In the genomic region with DNA sequence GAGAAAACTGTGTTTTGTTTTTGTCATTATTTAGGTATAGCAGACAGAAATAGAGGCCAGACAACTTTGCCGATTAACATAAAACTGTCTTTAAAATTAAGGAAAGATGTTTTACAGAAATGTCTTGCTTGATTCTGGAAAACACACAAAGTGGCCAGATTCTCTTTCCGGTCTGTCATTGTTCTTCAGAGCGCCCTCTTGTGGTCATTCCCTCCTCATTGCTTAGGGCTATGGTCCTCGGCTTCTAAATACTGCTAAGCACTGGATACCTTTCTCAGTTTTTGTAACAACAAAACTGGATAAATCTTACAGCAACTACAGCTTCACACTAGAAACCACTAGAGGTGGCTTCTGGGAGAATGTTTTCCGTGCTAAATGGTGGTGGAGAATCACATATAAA, we compare ENCODE assay signal across 10 mouse cellular contexts.
DNase-seq lines count a peak whose midpoint lies in the region; ATAC-seq lines count a peak whose summit lies in the region.
"Had no signal": no experiment of that assay in that cellular context is flagged by ENCODE, and none has a peak within 500 bp of the region (broad histone marks: within the 10 kb centered on the region; RNA-seq: fewer than 3 reads in every experiment).

No protein-coding gene starts in this region.

- H3K27ac ChIP-seq in forebrain, embryonic 13.5 days, result no peak overlapping the region
- no peak overlapping the region for H3K27ac ChIP-seq in forebrain, embryonic 12.5 days
- H3K27ac ChIP-seq in midbrain, embryonic 14.5 days (replicated peaks; ENCODE audit: low read depth, low read length), result no peak overlapping the region
- H3K27ac ChIP-seq: heart, embryonic 15.5 days had no signal

- WGBS in forebrain, embryonic 13.5 days, result 37% methylated on average over 5 of the region's 5 CpGs
- 40% methylated on average over 5 of the region's 5 CpGs for WGBS in forebrain, embryonic 12.5 days
- WGBS in midbrain, embryonic 14.5 days, result 34% methylated on average over 5 of the region's 5 CpGs

- no peaks in the 10 kb centered on the region for H3K9me3 ChIP-seq in forebrain, embryonic 13.5 days (replicated peaks)
- no peaks in the 10 kb centered on the region for H3K9me3 ChIP-seq in forebrain, embryonic 12.5 days
- H3K9me3 ChIP-seq in midbrain, embryonic 14.5 days (ENCODE audit: control insufficient read depth, low read length), result no peaks in the 10 kb centered on the region
- H3K9me3 ChIP-seq: heart, embryonic 15.5 days had no signal

- no peak overlapping the region for H3K9ac ChIP-seq in forebrain, embryonic 13.5 days
- no peak overlapping the region for H3K9ac ChIP-seq in forebrain, embryonic 12.5 days
- no peak overlapping the region for H3K9ac ChIP-seq in midbrain, embryonic 14.5 days (replicated peaks; ENCODE audit: low read length)
- H3K9ac ChIP-seq: heart, embryonic 15.5 days had no signal

- no peak overlapping the region for H3K4me3 ChIP-seq in forebrain, embryonic 13.5 days
- no peak overlapping the region for H3K4me3 ChIP-seq in forebrain, embryonic 12.5 days (replicated peaks)
- no peak overlapping the region for H3K4me3 ChIP-seq in midbrain, embryonic 14.5 days (replicated peaks; ENCODE audit: low read depth, low read length)
- H3K4me3 ChIP-seq: heart, embryonic 15.5 days; myocyte had no signal

- no peak overlapping the region for H3K4me2 ChIP-seq in forebrain, embryonic 13.5 days
- H3K4me2 ChIP-seq in forebrain, embryonic 12.5 days, result no peak overlapping the region
- H3K4me2 ChIP-seq in midbrain, embryonic 14.5 days (ENCODE audit: low read length), result no peak overlapping the region
- H3K4me2 ChIP-seq: heart, embryonic 15.5 days had no signal

- peak; percentile 50; the same call in 1 of the 2 replicates for ATAC-seq in forebrain, embryonic 13.5 days
- no peak for ATAC-seq in forebrain, embryonic 12.5 days (ENCODE audit: low FRiP score)
- no peak for ATAC-seq in midbrain, embryonic 14.5 days (ENCODE audit: low FRiP score, low TSS enrichment)
- ATAC-seq in megakaryocyte progenitor cell, adult 5-6 weeks (replicated peaks; ENCODE audit: poor library complexity), result no peak

- H3K36me3 ChIP-seq in forebrain, embryonic 13.5 days (ENCODE audit: poor library complexity, severe bottlenecking), result no peaks in the 10 kb centered on the region
- no peaks in the 10 kb centered on the region for H3K36me3 ChIP-seq in forebrain, embryonic 12.5 days (replicated peaks)
- H3K36me3 ChIP-seq in midbrain, embryonic 14.5 days (ENCODE audit: control insufficient read depth, insufficient read depth, low read length), result no peaks in the 10 kb centered on the region
- H3K36me3 ChIP-seq: heart, embryonic 15.5 days had no signal

- H3K4me1 ChIP-seq in forebrain, embryonic 13.5 days, result no peaks in the 10 kb centered on the region
- H3K4me1 ChIP-seq in forebrain, embryonic 12.5 days, result no peaks in the 10 kb centered on the region
- H3K4me1 ChIP-seq in midbrain, embryonic 14.5 days (ENCODE audit: control insufficient read depth, insufficient read depth, low read length), result no peaks in the 10 kb centered on the region
- H3K4me1 ChIP-seq: heart, embryonic 15.5 days had no signal

- H3K27me3 ChIP-seq in forebrain, embryonic 13.5 days, result no peaks in the 10 kb centered on the region
- no peaks in the 10 kb centered on the region for H3K27me3 ChIP-seq in forebrain, embryonic 12.5 days
- H3K27me3 ChIP-seq in midbrain, embryonic 14.5 days (ENCODE audit: control insufficient read depth, insufficient read depth, low read length), result no peaks in the 10 kb centered on the region
- H3K27me3 ChIP-seq: heart, embryonic 15.5 days had no signal

- DNase-seq in 416B (ENCODE audit: low read depth), result peak; percentile 24
- DNase-seq in adrenal gland, postnatal 25 days, result peak; percentile 56
- DNase-seq in forelimb bud, embryonic 11.5 days (ENCODE audit: low read depth, low spot score), result peak; percentile 62
- peak; percentile 50 to 67 for DNase-seq in layer of hippocampus, postnatal 10 days (ENCODE audit: low spot score in 2 of 2)
- peak; percentile 87 for DNase-seq in midbrain, embryonic 14.5 days

Comparison
In these comparisons a context has a peak if more than half of its experiments do, and no peak if none do; other contexts are left out.
1. DNase-seq: peak in every context shown above with its lines; median percentile 87 in midbrain, embryonic 14.5 days; 62 in forelimb bud, embryonic 11.5 days; 58 in layer of hippocampus, postnatal 10 days; 56 in adrenal gland, postnatal 25 days; 24 in 416B.